Mouse (Mus musculus) limb, embryonic 14.5 days (tissue): ENCODE data around the gene P2ry6. TPM values are rescaled to one million over a fixed set of nuclear protein-coding genes. Genes with fewer than 3 reads are reported as not detected.
A peak's percentile ranks its signal among the peaks of the same experiment; 100 is the strongest.

ENCODE experiments used
- ATAC-seq: fragments of 200-750 bp; cut with Nextera tagmentation; 2 replicates; pipeline ENCODE4 v1.8.0; 2017; ENCODE audit warnings: low read depth, moderate number of reproducible peaks, moderate TSS enrichment; ENCODE audit not compliant: low FRiP score
- DNase-seq: peaks from one replicate; pipeline ENCODE4 v3.0.0-alpha.2; 2015; ENCODE audit warnings: low spot score
- H3K27ac ChIP-seq: fragments of 300-500 bp; sonication (generic); replicated peaks from 2 replicates; pipeline ENCODE4 v1.5.1; 2014; ENCODE audit warnings: low read depth, mild to moderate bottlenecking, low read length, moderate library complexity, mixed read lengths
- H3K27me3 ChIP-seq: fragments of 300-500 bp; sonication (generic); 2 replicates; pipeline ENCODE4 v1.6.1; 2014; ENCODE audit warnings: low read length, mixed read lengths; ENCODE audit not compliant: control insufficient read depth, insufficient read depth
- H3K36me3 ChIP-seq: fragments of 300-500 bp; sonication (generic); 2 replicates; pipeline ENCODE4 v1.6.1; 2014; ENCODE audit warnings: mild to moderate bottlenecking, low read length, moderate library complexity, mixed read lengths; ENCODE audit not compliant: control insufficient read depth, insufficient read depth
- H3K4me1 ChIP-seq: fragments of 300-500 bp; sonication (generic); 2 replicates; pipeline ENCODE4 v1.6.1; 2014; ENCODE audit warnings: antibody characterized with exemption, low read length, mixed read lengths; ENCODE audit not compliant: control insufficient read depth, insufficient read depth
- H3K4me2 ChIP-seq: fragments of 300-500 bp; sonication (generic); replicated peaks from 2 replicates; pipeline ENCODE4 v1.6.1; 2014; ENCODE audit warnings: low read depth, mild to moderate bottlenecking, low read length, moderate library complexity; ENCODE audit not compliant: severe bottlenecking
- H3K4me3 ChIP-seq: fragments of 300-500 bp; sonication (generic); replicated peaks from 2 replicates; pipeline ENCODE4 v1.5.1; 2014; ENCODE audit warnings: low read length
- H3K9ac ChIP-seq: fragments of 300-500 bp; sonication (generic); 2 replicates; pipeline ENCODE4 v1.6.1; 2014; ENCODE audit warnings: mild to moderate bottlenecking, low read depth, low read length, moderate library complexity; ENCODE audit not compliant: severe bottlenecking
- H3K9me3 ChIP-seq: fragments of 300-500 bp; sonication (generic); 2 replicates; pipeline ENCODE4 v1.6.1; 2016; ENCODE audit warnings: low read length; ENCODE audit not compliant: control insufficient read depth
- POLR2A ChIP-seq: fragments of 200-500 bp; IDR thresholded peaks from 2 replicates; pipeline ENCODE4 v1.8.0; 2012; ENCODE audit warnings: inconsistent platforms, mild to moderate bottlenecking, moderate library complexity, borderline replicate concordance; ENCODE audit not compliant: insufficient read depth, insufficient read length; ENCODE audit errors: extremely low read depth
- WGBS: fragments of 180-500 bp; shearing (Covaris S2); extraction: QIAGEN DNeasy Blood & Tissue Kit; methylation state at CpG from one replicate; pipeline ENCODE4 v1.1.7; 2014; 5-methylcytosine and 5-hydroxymethylcytosine counted together
- polyA plus RNA-seq, 2 experiments: library from polyadenylated mRNA; depleted of rRNA in 1 of 2; stranded (reverse) in 1 of 2; unstranded in 1 of 2; fragments of >200 nt; fragmentation: Nextera tagmentation in 1 of 2; extraction: Ambion mirVana in 1 of 2; gene quantifications; 2 replicates each; pipeline versions ENCODE4 v1.2.1 to v1.2.3; 2012 to 2014

The P2ry6 gene
- polyA plus RNA-seq, 2 experiments, result 5.3 to 5.9 TPM

GRCm38 (mm10) chr7:100952686-100953085 lies 21.8 kb downstream of the P2ry6 start:
- DNase-seq, result no peak
- Histone ChIP-seq H3K4me3 (no peak overlapping the region), H3K36me3 (no peaks in the 10 kb centered on the region), H3K27ac (no peak overlapping the region), H3K27me3 (no peaks in the 10 kb centered on the region), H3K9ac (no peak overlapping the region), H3K4me2 (no peak overlapping the region), H3K9me3 (no peaks in the 10 kb centered on the region), H3K4me1 (no peaks in the 10 kb centered on the region)
- no peak for TF ChIP-seq POLR2A
- no peak for ATAC-seq
- 80% methylated on average over 7 of the region's 7 CpGs for WGBS

DNA sequence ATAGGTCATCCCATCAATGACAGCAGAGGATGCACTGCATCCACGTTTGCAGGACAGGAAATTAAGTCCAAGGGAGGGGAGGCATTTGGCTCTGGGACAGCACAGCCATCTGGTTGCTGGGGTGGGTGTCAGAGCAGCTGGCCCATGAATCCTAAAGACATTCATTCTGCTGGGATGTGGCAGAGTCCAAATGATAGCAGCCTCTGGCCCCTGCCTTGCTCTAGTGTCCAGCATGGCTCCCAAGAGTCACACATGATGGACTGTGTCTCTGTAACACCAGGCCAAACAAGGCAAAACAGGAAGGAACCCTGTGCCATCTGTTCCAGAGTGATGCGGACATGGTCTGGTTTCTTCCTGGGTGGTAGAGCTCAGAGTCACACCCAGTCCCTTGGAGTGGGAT lies 22.5 kb downstream of the P2ry6 start:
- H3K4me2 ChIP-seq, result no peak overlapping the region
- WGBS, result 58% methylated on average over 2 of the region's 2 CpGs
- H3K36me3 ChIP-seq, result no peaks in the 10 kb centered on the region
- H3K27me3 ChIP-seq, result no peaks in the 10 kb centered on the region
- no peak overlapping the region for H3K4me3 ChIP-seq
- H3K27ac ChIP-seq, result no peak overlapping the region
- ATAC-seq (no peak), DNase-seq (no peak)
- H3K9me3 ChIP-seq, result no peaks in the 10 kb centered on the region
- H3K9ac ChIP-seq, result no peak overlapping the region
- no peaks in the 10 kb centered on the region for H3K4me1 ChIP-seq
- no peak for TF ChIP-seq POLR2A

- Histone ChIP-seq H3K36me3 (no peaks in the 10 kb centered on the region), H3K4me1 (no peaks in the 10 kb centered on the region), H3K9ac (no peak overlapping the region), H3K4me3 (no peak overlapping the region), H3K27ac (no peak overlapping the region), H3K27me3 (no peaks in the 10 kb centered on the region), H3K4me2 (no peak overlapping the region), H3K9me3 (no peaks in the 10 kb centered on the region)
- 43% methylated on average over 12 of the region's 12 CpGs for WGBS
- DNase-seq (no peak), ATAC-seq (no peak)
- TF ChIP-seq POLR2A, result no peak
Observed at GRCm38 (mm10) chr7:100950481-100951010, 23.9 kb downstream of the P2ry6 start.

- DNase-seq (no peak), ATAC-seq (no peak)
- TF ChIP-seq POLR2A, result no peak
- Histone ChIP-seq H3K27me3 (no peaks in the 10 kb centered on the region), H3K9me3 (no peaks in the 10 kb centered on the region), H3K4me2 (no peak overlapping the region), H3K27ac (no peak overlapping the region), H3K36me3 (no peaks in the 10 kb centered on the region), H3K9ac (no peak overlapping the region), H3K4me1 (no peaks in the 10 kb centered on the region), H3K4me3 (no peak overlapping the region)
- 68% methylated on average over 5 of the region's 5 CpGs for whole genome bisulfite sequencing
Observed at GRCm38 (mm10) chr7:100950031-100950430, 24.4 kb downstream of the P2ry6 start.

GRCm38 (mm10) chr7:100944738-100945137 lies 29.7 kb downstream of the P2ry6 start:
- H3K4me1 ChIP-seq, result peaks cover 18% of the 10 kb centered on the region
- DNase-seq (no peak), ATAC-seq (no peak)
- TF ChIP-seq POLR2A, result no peak
- H3K9ac ChIP-seq, result no peak overlapping the region
- H3K36me3 ChIP-seq, result no peaks in the 10 kb centered on the region
- H3K4me3 ChIP-seq, result no peak overlapping the region
- no peak overlapping the region for H3K4me2 ChIP-seq
- H3K27me3 ChIP-seq, result no peaks in the 10 kb centered on the region
- no peak overlapping the region for H3K27ac ChIP-seq
- H3K9me3 ChIP-seq, result no peaks in the 10 kb centered on the region
- 89% methylated on average over 5 of the region's 5 CpGs for WGBS

GRCm38 (mm10) chr7:100944306-100944705 lies 30.1 kb downstream of the P2ry6 start:
- H3K4me1 ChIP-seq, result peaks cover 18% of the 10 kb centered on the region
- no peak overlapping the region for H3K27ac ChIP-seq
- ATAC-seq (no peak), DNase-seq (no peak)
- WGBS, result 78% methylated on average over 2 of the region's 2 CpGs
- no peaks in the 10 kb centered on the region for H3K9me3 ChIP-seq
- no peak overlapping the region for H3K4me2 ChIP-seq
- H3K4me3 ChIP-seq, result no peak overlapping the region
- H3K27me3 ChIP-seq, result no peaks in the 10 kb centered on the region
- no peak for TF ChIP-seq POLR2A
- no peaks in the 10 kb centered on the region for H3K36me3 ChIP-seq
- H3K9ac ChIP-seq, result peak overlapping the region; percentile 21; the same call in 1 of the 2 replicates
